Mouse (Mus musculus) mouse embryonic stem cell (cell line): ENCODE data around the gene Casz1.

ENCODE experiments used
- in situ Hi-C, 2 experiments: fragments of 300-500 bp; cut with MboI; formaldehyde crosslinking; loops; 1 replicate in 1 of 2; 3 replicates in 1 of 2; pipeline ENCODE4 v1.14.3; 2019 to 2020; ENCODE audit warnings: low sequenced_read_pairs in 2 of 2, low pct_unique_long_range_greater_than_20kb in 1 of 2, mixed read lengths in 1 of 2; ENCODE audit not compliant: unreplicated experiment in 1 of 2

Gene Casz1

GRCm38 (mm10) chr4:148866812-148867470 is 62.7 kb downstream of the Casz1 start:
- in situ Hi-C loops, result no loop called here

DNA sequence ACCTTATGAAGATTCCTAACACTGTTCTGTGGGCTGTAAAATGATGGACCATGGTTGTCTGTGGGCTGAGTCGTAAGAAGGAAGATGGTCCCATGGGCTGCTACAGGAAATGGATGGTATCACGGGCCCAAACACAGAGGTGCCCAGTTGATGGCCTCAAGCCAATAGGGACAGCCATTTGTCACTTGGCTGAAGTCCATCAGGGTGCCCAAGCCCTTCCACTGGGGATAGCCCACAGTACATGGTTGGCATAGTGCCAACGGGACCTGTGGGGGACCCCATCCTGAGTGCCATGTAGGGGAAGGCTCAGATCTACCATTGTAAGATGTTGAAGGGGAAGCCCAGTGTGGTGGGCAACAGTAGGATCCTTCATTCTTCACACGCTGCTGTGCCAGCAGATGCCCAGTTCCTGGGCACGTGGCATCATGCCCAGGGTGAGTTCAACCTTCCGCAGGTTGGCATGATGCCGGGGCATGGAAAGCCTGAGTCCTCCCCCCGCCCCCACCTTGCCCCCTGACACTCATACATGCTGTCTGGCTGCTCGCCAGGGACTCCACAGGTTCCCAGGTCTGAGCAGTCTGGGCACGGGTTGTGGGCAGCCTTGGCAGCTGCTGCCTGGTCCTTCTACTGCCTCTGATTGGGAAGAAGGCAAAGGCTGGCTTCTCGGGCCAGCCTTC is 63.6 kb downstream of the Casz1 start:
- in situ Hi-C loops, result no loop called here

DNA sequence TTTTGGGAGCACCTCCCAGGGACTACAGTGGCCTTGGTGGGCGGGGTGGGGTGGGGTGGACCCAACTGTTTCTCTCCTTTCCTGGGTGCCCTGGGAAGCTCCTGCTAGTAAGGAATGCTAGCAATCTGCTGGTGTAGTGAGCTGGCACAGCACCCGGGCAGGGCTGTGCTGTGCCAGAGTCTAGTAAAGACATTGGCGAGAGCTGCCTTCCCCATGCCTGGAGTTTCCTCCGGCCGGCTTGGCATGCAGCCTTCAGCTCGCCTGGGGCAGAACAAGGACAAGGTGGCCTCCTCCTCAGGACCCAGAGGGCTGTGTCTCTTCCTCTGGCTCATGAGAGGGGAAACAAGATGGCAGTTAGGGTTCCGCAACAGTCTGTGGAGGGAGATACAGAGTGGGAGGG is 65.3 kb downstream of the Casz1 start:
- in situ Hi-C loops, result no loop called here

- in situ Hi-C loops, result no loop called here
Observed at GRCm38 (mm10) chr4:148870496-148870895, 66.3 kb downstream of the Casz1 start.

DNA sequence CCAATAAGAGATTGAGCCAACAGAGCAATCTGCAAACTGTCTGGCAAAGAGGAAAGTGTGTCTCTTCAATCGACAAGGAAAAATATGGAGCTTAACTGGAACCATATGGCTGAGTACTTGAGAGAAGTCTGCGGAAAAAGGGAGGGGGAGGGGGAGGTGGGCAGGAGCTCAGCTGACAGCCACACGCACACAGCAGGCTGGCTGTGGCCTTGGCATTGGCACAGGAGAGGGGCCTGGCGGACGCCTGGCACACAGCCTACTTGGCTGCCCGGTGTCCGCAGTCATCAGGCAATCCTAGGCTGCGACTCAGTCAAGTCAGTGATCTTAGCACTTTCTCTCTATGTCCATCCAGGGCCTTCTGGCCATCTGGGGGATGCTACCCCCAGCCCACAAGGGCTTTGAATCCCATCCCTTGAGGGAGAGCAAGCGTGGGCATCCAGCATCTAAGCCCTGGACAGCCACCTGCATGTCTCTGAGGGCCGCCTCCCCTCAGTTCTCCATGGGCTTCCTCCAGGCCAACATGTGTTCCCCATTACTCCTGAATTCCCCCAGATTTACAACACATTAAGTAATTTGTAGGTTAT is 67.6 kb downstream of the Casz1 start:
- in situ Hi-C loops, result no loop called here

DNA sequence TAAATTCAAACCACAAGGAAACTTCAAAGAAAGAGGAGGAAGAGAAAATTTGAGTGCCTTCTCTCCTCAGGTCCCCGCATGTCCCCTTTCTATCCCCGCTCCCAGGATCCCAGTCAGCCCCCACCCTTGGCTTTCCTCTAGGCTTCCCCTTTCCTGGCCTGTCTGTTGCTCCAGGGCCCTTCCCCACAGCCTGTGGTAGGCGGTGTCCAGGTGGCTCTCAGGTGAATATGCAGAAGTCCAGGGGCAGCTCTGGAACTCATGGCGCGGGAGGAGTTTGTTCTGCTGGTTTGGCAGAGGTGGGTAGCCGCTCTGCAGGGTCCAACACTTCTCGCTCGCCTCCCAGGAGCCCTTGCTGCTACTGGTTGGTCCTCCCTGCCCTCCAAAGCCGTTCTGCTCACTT is 68.1 kb downstream of the Casz1 start:
- in situ Hi-C loops, result no loop called here

- in situ Hi-C loops, result no loop called here
Observed at GRCm38 (mm10) chr4:148872783-148873182, 68.6 kb downstream of the Casz1 start.

GRCm38 (mm10) chr4:148876166-148876565 is 71.9 kb downstream of the Casz1 start:
- in situ Hi-C loops, result no loop called here

DNA sequence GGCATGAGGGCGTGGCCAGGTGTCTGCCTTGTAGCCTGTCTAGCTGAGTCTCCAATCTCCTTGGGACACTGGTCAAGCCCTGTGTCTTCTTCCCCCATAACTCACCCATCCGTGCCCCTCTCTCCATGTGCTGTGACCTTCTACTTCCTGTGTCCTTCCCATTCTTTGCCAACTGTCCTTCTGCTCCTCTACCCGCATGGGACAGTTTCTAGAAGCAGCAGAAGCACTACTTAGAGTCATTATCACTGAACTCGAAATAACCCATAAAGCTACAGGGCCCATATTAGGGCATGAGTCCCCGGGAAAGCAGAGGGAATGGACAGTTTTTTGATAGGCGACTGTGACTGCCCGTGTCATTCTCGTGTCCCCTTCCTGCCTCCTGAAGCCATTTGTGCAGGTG is 72.6 kb downstream of the Casz1 start:
- in situ Hi-C loops, result no loop called here

- in situ Hi-C loops, result no loop called here
Observed at GRCm38 (mm10) chr4:148878192-148878983, 74.2 kb downstream of the Casz1 start.

DNA sequence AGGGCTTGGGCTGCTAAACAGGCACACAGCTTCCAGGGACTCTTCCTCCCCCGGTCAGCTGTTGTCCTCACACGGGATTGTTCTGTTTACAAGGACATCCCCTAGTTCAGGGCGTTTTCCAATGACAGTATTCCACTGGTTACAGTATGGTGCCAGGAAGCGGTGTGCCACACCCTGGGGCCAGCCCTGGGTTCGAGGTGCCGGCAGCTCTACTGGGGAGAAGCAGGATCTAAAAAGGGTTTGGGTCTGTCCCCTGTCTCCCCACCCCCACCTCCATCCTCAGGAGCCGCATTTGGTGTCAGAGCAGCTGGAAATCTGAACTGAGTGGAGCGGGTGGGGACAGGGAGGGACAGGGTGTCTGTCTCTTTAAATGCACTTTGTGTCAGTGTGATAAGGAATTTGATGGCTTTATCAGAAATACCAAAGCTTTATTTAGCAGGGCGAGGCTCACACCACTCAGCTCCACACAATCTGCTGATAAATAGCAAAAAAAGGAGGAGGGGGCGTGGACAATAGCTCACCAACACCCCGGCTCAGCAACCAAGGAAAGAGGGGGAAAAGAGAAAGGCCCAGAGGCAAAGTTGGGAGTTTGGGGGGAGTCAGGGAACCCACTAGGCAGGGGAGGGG is 74.9 kb downstream of the Casz1 start:
- in situ Hi-C loops, result no loop called here

- in situ Hi-C loops, result no loop called here
Observed at GRCm38 (mm10) chr4:148879631-148880030, 75.4 kb downstream of the Casz1 start.

DNA sequence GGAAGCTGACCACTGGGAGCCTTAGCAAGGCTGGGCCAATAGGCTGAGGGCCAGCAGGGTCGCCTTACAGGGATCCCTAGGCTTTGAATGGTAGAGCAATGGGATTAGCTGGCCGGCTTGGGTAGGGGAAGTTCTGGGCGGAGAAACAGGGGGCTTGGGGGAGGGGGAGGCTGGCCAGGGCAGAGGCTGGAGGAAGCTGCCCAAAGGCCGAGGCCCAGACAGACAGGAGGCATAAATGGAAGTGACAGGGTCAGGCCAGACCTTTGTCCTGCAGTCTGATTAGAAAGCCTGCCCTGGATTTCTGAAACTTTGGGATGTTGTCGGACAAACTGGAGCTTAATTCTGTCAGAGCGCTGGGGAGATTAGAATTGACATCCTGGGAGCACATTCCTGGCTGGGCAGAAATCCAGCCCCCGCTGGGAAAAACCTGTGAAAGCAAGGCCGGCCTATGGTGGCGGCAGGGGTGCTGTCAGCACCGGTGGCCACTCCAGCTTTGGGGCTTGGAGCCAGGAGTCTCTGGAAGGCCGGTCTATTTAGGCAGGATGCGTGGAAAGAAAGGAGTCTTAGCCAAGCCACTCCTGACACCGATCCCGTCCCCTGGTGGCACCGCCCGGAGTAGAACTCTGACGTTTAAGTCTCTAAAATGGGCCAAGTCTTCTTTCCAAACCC is 76.9 kb downstream of the Casz1 start:
- in situ Hi-C loops, result no loop called here

- in situ Hi-C loops, result no loop called here
Observed at GRCm38 (mm10) chr4:148881838-148882237, 77.6 kb downstream of the Casz1 start.

DNA sequence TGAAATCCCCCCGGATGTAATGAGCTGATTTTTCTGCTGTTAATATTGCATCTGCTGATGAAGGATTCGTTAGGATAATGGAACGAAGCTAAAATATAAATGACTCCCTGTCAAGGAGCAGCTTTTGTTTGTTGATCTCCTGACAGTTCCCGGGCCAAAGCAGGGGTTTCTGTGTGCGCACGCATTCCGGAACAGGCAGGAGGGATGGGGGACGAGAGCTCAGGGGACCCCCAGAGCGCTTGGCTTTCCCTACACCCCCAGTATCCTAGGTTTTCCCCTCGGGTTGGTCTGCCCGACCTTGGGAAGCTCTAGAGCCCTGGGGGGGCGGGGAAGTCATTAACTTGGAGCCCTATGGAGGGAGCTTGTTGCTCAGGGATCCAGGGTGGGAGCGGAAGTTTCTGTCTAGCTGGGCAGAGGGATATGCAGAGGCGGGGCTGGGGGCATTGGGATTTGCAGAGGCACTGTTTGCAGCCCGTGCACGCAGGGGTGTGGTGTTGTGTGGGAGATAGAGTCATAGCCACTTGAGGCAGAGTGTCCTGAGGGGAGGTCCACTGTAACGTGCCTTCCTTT is 78.2 kb downstream of the Casz1 start:
- in situ Hi-C loops, result no loop called here

GRCm38 (mm10) chr4:148884596-148884995 is 80.4 kb downstream of the Casz1 start:
- in situ Hi-C loops, result no loop called here

GRCm38 (mm10) chr4:148885401-148885800 is 81.2 kb downstream of the Casz1 start:
- in situ Hi-C loops, result no loop called here

DNA sequence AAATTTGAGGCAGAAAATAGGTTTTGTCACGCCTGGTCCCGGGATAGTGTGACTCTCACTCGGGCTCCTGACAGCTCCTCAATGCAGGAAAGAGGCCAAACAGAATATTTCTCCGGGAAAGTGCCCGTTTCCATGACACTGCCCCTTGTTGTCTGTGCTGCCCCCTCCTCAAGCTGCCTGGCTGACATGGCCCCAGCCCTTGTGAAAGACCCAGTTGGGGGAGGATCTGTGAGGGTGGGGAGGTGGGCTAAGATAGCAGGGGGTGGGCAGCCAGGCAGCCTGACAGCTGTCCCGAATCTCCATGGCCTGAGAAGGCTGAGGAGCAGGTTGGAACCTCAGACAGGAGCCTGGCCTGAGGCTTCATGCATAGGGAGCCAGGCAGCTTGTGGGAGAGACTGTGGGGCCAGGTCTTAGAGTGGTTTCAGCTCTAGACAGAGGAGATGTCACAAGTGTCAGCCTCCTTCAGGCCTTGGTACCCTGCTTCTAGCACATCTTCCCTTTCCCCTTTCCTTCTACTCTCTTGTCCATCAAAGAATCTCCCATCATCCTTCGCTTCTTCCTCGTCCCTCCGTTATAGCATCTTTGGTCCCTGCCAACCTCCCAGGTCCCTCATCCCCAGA is 81.8 kb downstream of the Casz1 start:
- in situ Hi-C loops, result no loop called here
